Mouse (Mus musculus): ENCODE results near the gene Pym1. TPM values are rescaled to one million over a fixed set of nuclear protein-coding genes. Genes with fewer than 3 reads are reported as not detected.

Gene Pym1
- polyA plus RNA-seq, 1 experiment from 2014 or later, result 46.3 TPM

DNA sequence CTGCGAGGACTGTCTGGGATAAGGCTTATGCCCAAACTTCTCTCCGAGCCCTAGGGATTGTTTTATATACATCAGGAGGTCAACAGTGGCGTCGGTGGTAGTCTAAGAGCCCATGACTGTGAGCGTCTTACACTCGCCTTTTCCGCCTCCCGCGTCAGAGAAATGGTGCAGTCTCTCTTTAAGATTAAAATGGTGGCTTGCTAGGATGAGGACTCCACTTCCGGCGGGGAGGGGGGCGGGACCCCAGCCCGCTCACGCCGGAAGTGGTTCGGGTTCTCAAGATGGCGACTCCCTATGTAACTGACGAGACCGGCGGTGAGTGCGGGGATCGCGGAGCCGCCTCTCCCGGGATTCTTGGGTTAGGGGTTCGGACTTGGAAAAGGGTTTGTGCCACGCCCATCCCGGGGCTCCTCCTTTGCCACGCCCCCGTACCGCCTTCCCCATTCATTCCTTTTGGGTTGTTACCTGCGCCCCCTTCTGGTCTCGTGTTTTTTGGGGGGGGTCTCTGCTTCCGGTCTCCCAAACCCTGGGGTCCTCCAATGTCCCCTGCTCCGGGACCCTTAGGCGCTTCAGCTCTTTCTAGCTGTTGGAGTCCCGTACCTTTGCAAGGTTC, 669 bp downstream of the Pym1 start:
- peak; percentile 94 for ATAC-seq (ENCODE audit: low FRiP score)
- whole genome bisulfite sequencing, result 0% methylated on average over 37 of the region's 37 CpGs
- Histone ChIP-seq H3K4me3 (peak overlapping the region; percentile 63), H3K4me2 (replicated peaks) (peak overlapping the region; percentile 79), H3K27me3 (peaks cover 28% of the 10 kb centered on the region), H3K9me3 (replicated peaks) (no peaks in the 10 kb centered on the region), H3K36me3 (peaks cover 9% of the 10 kb centered on the region), H3K27ac (peak overlapping the region; percentile 91), H3K4me1 (peaks cover 36% of the 10 kb centered on the region), H3K9ac (peak overlapping the region; percentile 63)

GRCm38 (mm10) chr10:128772895-128773294, 25.2 kb downstream of the Pym1 start:
- no peaks in the 10 kb centered on the region for H3K36me3 ChIP-seq
- H3K9ac ChIP-seq, result no peak overlapping the region
- H3K4me2 ChIP-seq (replicated peaks), result no peak overlapping the region
- H3K27me3 ChIP-seq, result no peaks in the 10 kb centered on the region
- H3K9me3 ChIP-seq (replicated peaks), result no peaks in the 10 kb centered on the region
- H3K4me3 ChIP-seq, result no peak overlapping the region
- WGBS, result 81% methylated on average over 2 of the region's 2 CpGs
- no peak overlapping the region for H3K27ac ChIP-seq
- ATAC-seq (ENCODE audit: low FRiP score), result no peak
- H3K4me1 ChIP-seq, result no peaks in the 10 kb centered on the region

- Histone ChIP-seq H3K9me3 (replicated peaks) (no peaks in the 10 kb centered on the region), H3K27ac (no peak overlapping the region), H3K4me2 (replicated peaks) (no peak overlapping the region), H3K9ac (no peak overlapping the region), H3K4me1 (no peaks in the 10 kb centered on the region), H3K27me3 (no peaks in the 10 kb centered on the region), H3K36me3 (no peaks in the 10 kb centered on the region), H3K4me3 (no peak overlapping the region)
- 35% methylated on average over 5 of the region's 5 CpGs for WGBS
- ATAC-seq (ENCODE audit: low FRiP score), result no peak
Measured at GRCm38 (mm10) chr10:128773685-128774084, 26.0 kb downstream of the Pym1 start.

DNA sequence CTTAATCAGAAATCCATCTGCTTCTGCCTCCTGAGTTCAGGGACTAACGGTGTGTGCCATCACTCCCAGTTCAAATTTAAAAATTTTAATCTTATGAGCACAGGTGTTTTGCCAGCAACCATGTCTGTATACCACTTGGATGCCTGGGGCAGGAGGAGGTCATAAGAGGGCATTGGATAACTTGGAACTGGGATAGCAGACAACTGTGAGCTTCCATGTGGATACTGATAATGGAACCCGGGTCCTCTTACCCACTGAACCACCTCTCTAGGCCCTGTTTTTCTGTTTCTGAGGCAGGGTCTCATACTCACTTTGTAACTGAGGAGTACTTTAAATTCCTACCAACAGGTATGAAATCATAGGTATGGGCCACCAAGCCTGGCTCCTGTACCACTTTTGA, 30.8 kb downstream of the Pym1 start:
- Histone ChIP-seq H3K9ac (no peak overlapping the region), H3K4me1 (no peaks in the 10 kb centered on the region), H3K27ac (no peak overlapping the region), H3K4me3 (no peak overlapping the region), H3K27me3 (no peaks in the 10 kb centered on the region), H3K9me3 (replicated peaks) (no peaks in the 10 kb centered on the region), H3K36me3 (no peaks in the 10 kb centered on the region), H3K4me2 (replicated peaks) (no peak overlapping the region)
- 88% methylated on average over 2 of the region's 2 CpGs for WGBS
- ATAC-seq (ENCODE audit: low FRiP score), result no peak

DNA sequence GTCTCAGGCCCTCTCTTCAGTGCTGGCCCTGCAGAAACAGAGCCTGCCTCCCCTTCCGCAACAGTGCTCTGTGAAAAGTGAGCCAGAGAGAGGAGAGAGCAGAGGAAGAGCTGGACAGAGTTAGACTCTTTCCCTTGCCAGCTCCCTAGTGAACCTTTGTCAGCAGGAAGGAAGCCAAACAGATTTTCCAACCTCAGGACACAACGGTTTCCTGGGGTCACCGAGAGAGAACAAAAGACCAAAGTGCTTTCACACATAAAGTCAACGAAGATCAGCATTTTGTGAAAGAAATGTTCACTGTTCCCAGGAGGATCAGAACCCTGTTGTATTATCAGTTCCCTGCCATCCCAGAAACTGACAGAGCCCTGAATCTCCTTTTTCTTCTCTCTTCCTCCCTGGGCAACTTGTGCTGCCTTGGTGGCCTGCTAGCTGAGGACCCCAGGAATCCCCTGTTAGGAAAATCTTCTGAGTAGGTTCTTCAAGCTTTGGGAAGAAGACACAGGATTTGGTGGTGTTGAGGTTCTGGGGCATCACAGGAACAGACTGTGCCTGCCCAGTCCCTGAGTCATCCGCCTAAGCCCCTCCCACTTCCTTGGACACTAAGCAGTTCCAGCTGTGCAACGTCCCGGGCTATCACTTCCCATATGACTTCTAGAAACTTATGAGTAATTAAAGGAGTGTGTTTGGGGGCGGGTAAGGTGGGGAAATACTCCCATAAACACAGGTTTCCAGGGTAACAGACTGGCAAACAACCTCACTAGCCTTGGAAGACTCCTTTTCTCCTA, 31.5 kb downstream of the Pym1 start:
- Histone ChIP-seq H3K4me3 (no peak overlapping the region), H3K4me2 (replicated peaks) (no peak overlapping the region), H3K27ac (no peak overlapping the region), H3K36me3 (no peaks in the 10 kb centered on the region), H3K27me3 (no peaks in the 10 kb centered on the region), H3K9ac (no peak overlapping the region), H3K9me3 (replicated peaks) (peaks cover 5% of the 10 kb centered on the region; the same call in 1 of the 2 replicates), H3K4me1 (no peaks in the 10 kb centered on the region)
- ATAC-seq (ENCODE audit: low FRiP score), result no peak
- WGBS, result 29% methylated on average over 8 of the region's 8 CpGs

DNA sequence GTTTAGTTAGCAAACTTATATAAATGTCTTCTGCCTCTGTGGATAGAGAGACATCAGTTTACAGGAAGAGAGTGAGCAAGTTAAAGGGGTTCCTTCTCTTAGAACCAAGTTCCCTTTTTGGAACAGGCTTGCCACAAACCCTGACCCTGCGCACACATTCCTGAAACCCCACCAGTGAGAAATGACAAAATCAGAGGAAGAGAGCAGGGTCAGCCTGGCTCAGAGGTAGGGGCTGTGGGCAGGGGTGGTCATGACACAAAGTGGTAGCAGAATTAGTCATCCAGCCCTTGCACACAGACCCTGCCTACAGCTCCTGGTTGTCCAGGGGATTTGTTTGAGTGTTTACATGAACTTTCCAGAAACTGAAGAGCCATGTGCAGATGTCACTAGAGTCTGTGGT, 32.5 kb downstream of the Pym1 start:
- ATAC-seq (ENCODE audit: low FRiP score), result no peak
- no peak overlapping the region for H3K4me3 ChIP-seq
- WGBS, result 86% methylated on average over 1 of the region's 1 CpGs

GRCm38 (mm10) chr10:128790398-128791124, 42.9 kb downstream of the Pym1 start, which contains the start of gene Mmp19:
Gene Mmp19 (plus strand): TSS chr10:128790910.
- WGBS, result 73% methylated on average over 7 of the region's 7 CpGs
- Histone ChIP-seq H3K9me3 (replicated peaks) (no peaks in the 10 kb centered on the region), H3K9ac (no peak within 1 kb of the TSS), H3K4me2 (replicated peaks) (no peak within 1 kb of the TSS), H3K4me1 (no peaks in the 10 kb centered on the region), H3K4me3 (no peak within 1 kb of the TSS), H3K36me3 (no peaks in the 10 kb centered on the region), H3K27me3 (no peaks in the 10 kb centered on the region), H3K27ac (no peak within 1 kb of the TSS)
- ATAC-seq (ENCODE audit: low FRiP score), result no peak

More for the DNA sequence above, 32.5 kb downstream of the Pym1 start:
- Histone ChIP-seq H3K27me3 (no peaks in the 10 kb centered on the region), H3K4me2 (replicated peaks) (no peak overlapping the region), H3K9me3 (replicated peaks) (peaks cover 10% of the 10 kb centered on the region; the same call in 1 of the 2 replicates), H3K9ac (no peak overlapping the region), H3K4me1 (no peaks in the 10 kb centered on the region), H3K36me3 (no peaks in the 10 kb centered on the region), H3K27ac (no peak overlapping the region)

GRCm38 (mm10) chr10:128792041-128792440, 44.4 kb downstream of the Pym1 start:
- no peak for ATAC-seq (ENCODE audit: low FRiP score)
- no peak overlapping the region for H3K4me3 ChIP-seq
- no peak overlapping the region for H3K4me2 ChIP-seq (replicated peaks)
- H3K36me3 ChIP-seq, result no peaks in the 10 kb centered on the region
- H3K9ac ChIP-seq, result no peak overlapping the region
- no peaks in the 10 kb centered on the region for H3K27me3 ChIP-seq
- no peaks in the 10 kb centered on the region for H3K4me1 ChIP-seq
- H3K27ac ChIP-seq, result no peak overlapping the region
- no peaks in the 10 kb centered on the region for H3K9me3 ChIP-seq (replicated peaks)

DNA sequence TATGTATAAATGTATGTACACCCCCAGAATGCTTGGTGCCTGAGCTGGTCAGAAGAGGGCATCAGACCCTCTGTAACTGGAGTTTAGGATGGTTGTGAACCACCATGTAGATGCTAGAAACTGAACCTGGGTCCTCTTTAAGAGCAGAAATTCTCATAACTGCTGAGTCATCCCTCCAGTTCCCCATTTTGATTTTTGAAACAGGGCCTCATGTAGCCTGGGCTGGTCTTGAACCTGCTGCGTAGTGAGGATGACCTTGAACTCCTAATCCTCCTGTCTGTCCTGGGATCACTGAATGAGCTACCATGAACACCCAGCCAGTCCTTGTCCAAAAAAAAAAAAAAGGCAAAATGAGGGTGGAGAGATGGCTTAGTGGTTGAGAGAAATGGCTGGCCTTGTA, 45.6 kb downstream of the Pym1 start:
- H3K4me3 ChIP-seq, result no peak overlapping the region
- H3K27me3 ChIP-seq, result no peaks in the 10 kb centered on the region
- ATAC-seq (ENCODE audit: low FRiP score), result no peak
- H3K36me3 ChIP-seq, result peaks cover 3% of the 10 kb centered on the region; the same call in 1 of the 2 replicates
- no peak overlapping the region for H3K4me2 ChIP-seq (replicated peaks)
- no peak overlapping the region for H3K27ac ChIP-seq
- H3K9ac ChIP-seq, result no peak overlapping the region
- 100% methylated on average over 1 of the region's 1 CpGs for WGBS
- H3K9me3 ChIP-seq (replicated peaks), result no peaks in the 10 kb centered on the region
- no peaks in the 10 kb centered on the region for H3K4me1 ChIP-seq

DNA sequence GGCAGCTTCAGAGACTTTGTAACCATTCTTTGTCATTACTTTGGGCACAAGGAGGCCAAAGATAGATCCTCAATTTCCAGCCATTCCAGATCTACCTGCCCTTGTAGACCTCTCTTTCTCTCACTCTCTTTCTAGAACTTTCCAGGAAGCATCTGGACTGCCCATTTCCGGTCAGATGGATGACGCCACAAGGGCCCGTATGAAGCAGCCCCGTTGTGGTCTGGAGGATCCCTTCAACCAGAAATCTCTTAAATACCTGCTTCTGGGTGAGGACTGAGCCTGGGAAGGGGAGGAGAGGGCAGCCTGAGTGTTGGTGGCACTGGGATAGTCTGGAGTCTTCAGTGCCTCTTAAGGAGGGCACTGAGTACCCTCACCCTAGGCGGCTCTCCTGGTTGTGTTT, 46.7 kb downstream of the Pym1 start:
- Histone ChIP-seq H3K27ac (no peak overlapping the region), H3K9me3 (replicated peaks) (no peaks in the 10 kb centered on the region), H3K4me1 (no peaks in the 10 kb centered on the region), H3K4me3 (no peak overlapping the region), H3K36me3 (peaks cover 10% of the 10 kb centered on the region; the same call in 1 of the 2 replicates), H3K4me2 (replicated peaks) (no peak overlapping the region), H3K9ac (no peak overlapping the region), H3K27me3 (no peaks in the 10 kb centered on the region)
- 93% methylated on average over 5 of the region's 5 CpGs for WGBS
- ATAC-seq (ENCODE audit: low FRiP score), result no peak

- Histone ChIP-seq H3K27me3 (no peaks in the 10 kb centered on the region), H3K9ac (no peak overlapping the region), H3K27ac (no peak overlapping the region), H3K36me3 (peaks cover 15% of the 10 kb centered on the region; the same call in 1 of the 2 replicates), H3K4me3 (no peak overlapping the region), H3K4me1 (no peaks in the 10 kb centered on the region), H3K4me2 (replicated peaks) (no peak overlapping the region), H3K9me3 (replicated peaks) (no peaks in the 10 kb centered on the region)
- ATAC-seq (ENCODE audit: low FRiP score), result no peak
- 100% methylated on average over 3 of the region's 3 CpGs for WGBS
Measured at GRCm38 (mm10) chr10:128795581-128795980, 47.9 kb downstream of the Pym1 start.

DNA sequence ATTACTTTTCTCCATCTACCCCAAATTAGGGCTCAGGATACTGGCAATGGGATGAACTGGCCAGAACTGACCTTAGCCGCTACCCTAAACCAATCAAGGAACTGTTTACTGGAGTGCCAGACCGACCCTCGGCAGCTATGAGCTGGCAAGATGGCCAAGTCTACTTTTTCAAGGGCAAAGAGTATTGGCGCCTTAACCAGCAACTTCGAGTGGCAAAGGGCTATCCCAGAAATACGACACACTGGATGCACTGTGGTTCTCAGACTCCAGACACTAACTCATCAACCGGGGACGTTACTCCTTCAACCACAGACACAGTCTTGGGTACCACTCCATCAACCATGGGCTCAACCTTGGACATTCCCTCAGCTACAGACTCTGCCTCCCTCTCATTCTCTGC, 51.0 kb downstream of the Pym1 start:
- Histone ChIP-seq H3K9me3 (replicated peaks) (no peaks in the 10 kb centered on the region), H3K9ac (no peak overlapping the region), H3K4me2 (replicated peaks) (no peak overlapping the region), H3K27ac (no peak overlapping the region), H3K27me3 (no peaks in the 10 kb centered on the region), H3K36me3 (peaks cover 21% of the 10 kb centered on the region), H3K4me3 (no peak overlapping the region), H3K4me1 (peaks cover 11% of the 10 kb centered on the region)
- WGBS, result 95% methylated on average over 8 of the region's 8 CpGs
- no peak for ATAC-seq (ENCODE audit: low FRiP score)
